Mouse (Mus musculus): ENCODE data around the gene Btg1. TPM values are rescaled to one million over a fixed set of nuclear protein-coding genes. Genes with fewer than 3 reads are reported as not detected.

Gene Btg1
- polyA plus RNA-seq (2015; fragmentation: Nextera tagmentation; extraction: Ambion mirVana) = 30.4 and 37.3 TPM in 2 replicates

GRCm38 (mm10) chr10:96616709-96617116 lies at the start of gene Btg1:
Gene Btg1, plus strand, starts transcription at chr10:96617006.
- ATAC-seq (peak; percentile 92), DNase-seq (peak; percentile 100)
- Histone ChIP-seq H3K27me3 (ENCODE audit: insufficient read depth, low read length) (no peaks in the 10 kb centered on the region), H3K4me1 (ENCODE audit: insufficient read depth) (peaks cover 8% of the 10 kb centered on the region; the same call in 1 of the 2 replicates), H3K36me3 (replicated peaks; ENCODE audit: insufficient read depth, low read length) (peaks cover 18% of the 10 kb centered on the region), H3K4me2 (ENCODE audit: low read depth, low read length) (peak within 1 kb of the TSS; percentile 77), H3K9ac (replicated peaks) (peak within 1 kb of the TSS; percentile 99), H3K27ac (ENCODE audit: low read depth) (peak within 1 kb of the TSS; percentile 96), H3K4me3 (ENCODE audit: low read depth, low read length) (peak within 1 kb of the TSS; percentile 92), H3K9me3 (ENCODE audit: low read length) (no peaks in the 10 kb centered on the region)
- no peak for TF ChIP-seq EP300 (IDR thresholded peaks at IDR 0.05; ENCODE audit: low read depth)
- peak; percentile 66 for TF ChIP-seq CTCF (IDR thresholded peaks at IDR 0.05; ENCODE audit: low read depth)
- under 1% methylated on average over 37 of the region's 37 CpGs for WGBS (ENCODE audit: insufficient replicate concordance)

DNA sequence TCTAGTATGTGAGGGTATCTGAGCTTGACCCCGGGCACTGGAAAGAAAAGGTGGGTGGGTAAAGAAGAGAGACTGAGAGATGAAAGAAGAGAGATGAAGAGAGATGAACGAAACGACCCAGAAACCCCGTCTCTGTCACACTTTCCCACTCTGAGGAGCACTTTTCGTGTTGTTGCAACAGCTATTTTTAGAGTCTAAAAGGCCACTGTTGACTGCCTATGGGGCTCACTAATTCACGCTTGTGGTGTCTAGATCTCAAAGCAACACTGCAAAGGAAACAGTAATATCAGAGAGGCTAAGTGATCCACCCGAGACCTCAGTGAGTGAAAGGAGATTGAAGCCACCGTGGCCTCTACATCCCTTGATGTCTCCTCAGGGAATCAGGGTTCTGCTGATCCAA lies 47.3 kb upstream of the Btg1 start:
- Histone ChIP-seq H3K4me1 (ENCODE audit: insufficient read depth) (no peaks in the 10 kb centered on the region), H3K36me3 (replicated peaks; ENCODE audit: insufficient read depth, low read length) (no peaks in the 10 kb centered on the region), H3K4me2 (ENCODE audit: low read depth, low read length) (no peak overlapping the region), H3K27ac (ENCODE audit: low read depth) (no peak overlapping the region), H3K9me3 (ENCODE audit: low read length) (no peaks in the 10 kb centered on the region), H3K4me3 (ENCODE audit: low read depth, low read length) (no peak overlapping the region), H3K9ac (replicated peaks) (no peak overlapping the region), H3K27me3 (ENCODE audit: insufficient read depth, low read length) (no peaks in the 10 kb centered on the region)
- DNase-seq = no peak
- TF ChIP-seq CTCF (IDR thresholded peaks at IDR 0.05; ENCODE audit: low read depth) = no peak
- no peak for TF ChIP-seq EP300 (IDR thresholded peaks at IDR 0.05; ENCODE audit: low read depth)
- ATAC-seq = no peak
- 70% methylated on average over 8 of the region's 8 CpGs for WGBS (ENCODE audit: insufficient replicate concordance)

GRCm38 (mm10) chr10:96571176-96571575 lies 45.6 kb upstream of the Btg1 start:
- H3K36me3 ChIP-seq (replicated peaks; ENCODE audit: insufficient read depth, low read length) = no peaks in the 10 kb centered on the region
- H3K4me2 ChIP-seq (ENCODE audit: low read depth, low read length) = no peak overlapping the region
- TF ChIP-seq EP300 (IDR thresholded peaks at IDR 0.05; ENCODE audit: low read depth) (no peak), CTCF (IDR thresholded peaks at IDR 0.05; ENCODE audit: low read depth) (no peak)
- H3K27me3 ChIP-seq (ENCODE audit: insufficient read depth, low read length) = no peaks in the 10 kb centered on the region
- H3K9ac ChIP-seq (replicated peaks) = no peak overlapping the region
- 57% methylated on average over 4 of the region's 4 CpGs for WGBS (ENCODE audit: insufficient replicate concordance)
- H3K27ac ChIP-seq (ENCODE audit: low read depth) = no peak overlapping the region
- no peaks in the 10 kb centered on the region for H3K4me1 ChIP-seq (ENCODE audit: insufficient read depth)
- no peak overlapping the region for H3K4me3 ChIP-seq (ENCODE audit: low read depth, low read length)
- DNase-seq = no peak
- no peak for ATAC-seq
- H3K9me3 ChIP-seq (ENCODE audit: low read length) = no peaks in the 10 kb centered on the region

DNA sequence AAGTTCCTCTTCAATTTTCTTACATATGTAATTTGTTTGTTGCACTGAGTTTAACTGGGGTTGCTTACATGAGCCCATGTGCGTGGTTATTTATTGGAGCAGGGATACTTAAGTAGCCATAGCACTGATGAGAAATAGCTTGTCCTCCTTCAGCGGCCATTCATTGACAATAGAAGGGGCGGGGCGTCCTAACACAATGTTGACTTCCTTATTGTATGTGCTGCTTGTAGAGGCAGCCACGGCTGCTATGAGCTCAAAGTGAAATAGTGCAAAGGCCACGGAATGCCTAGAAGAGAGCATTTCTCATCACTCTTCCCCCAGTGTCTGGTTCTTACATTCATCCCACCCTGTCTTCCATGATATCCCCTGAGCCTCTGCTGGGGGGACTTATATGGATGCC lies 42.0 kb upstream of the Btg1 start:
- no peak for ATAC-seq
- TF ChIP-seq CTCF (IDR thresholded peaks at IDR 0.05; ENCODE audit: low read depth) = no peak
- TF ChIP-seq EP300 (IDR thresholded peaks at IDR 0.05; ENCODE audit: low read depth) = no peak
- 65% methylated on average over 6 of the region's 6 CpGs for WGBS (ENCODE audit: insufficient replicate concordance)
- no peak overlapping the region for H3K4me2 ChIP-seq (ENCODE audit: low read depth, low read length)
- H3K27ac ChIP-seq (ENCODE audit: low read depth) = no peak overlapping the region
- no peak for DNase-seq
- H3K36me3 ChIP-seq (replicated peaks; ENCODE audit: insufficient read depth, low read length) = no peaks in the 10 kb centered on the region
- no peaks in the 10 kb centered on the region for H3K9me3 ChIP-seq (ENCODE audit: low read length)
- H3K27me3 ChIP-seq (ENCODE audit: insufficient read depth, low read length) = no peaks in the 10 kb centered on the region
- no peaks in the 10 kb centered on the region for H3K4me1 ChIP-seq (ENCODE audit: insufficient read depth)
- no peak overlapping the region for H3K4me3 ChIP-seq (ENCODE audit: low read depth, low read length)
- H3K9ac ChIP-seq (replicated peaks) = no peak overlapping the region

GRCm38 (mm10) chr10:96575338-96575737 lies 41.5 kb upstream of the Btg1 start:
- Histone ChIP-seq H3K36me3 (replicated peaks; ENCODE audit: insufficient read depth, low read length) (no peaks in the 10 kb centered on the region), H3K4me2 (ENCODE audit: low read depth, low read length) (no peak overlapping the region), H3K9me3 (ENCODE audit: low read length) (no peaks in the 10 kb centered on the region), H3K27ac (ENCODE audit: low read depth) (no peak overlapping the region), H3K27me3 (ENCODE audit: insufficient read depth, low read length) (no peaks in the 10 kb centered on the region), H3K4me3 (ENCODE audit: low read depth, low read length) (no peak overlapping the region), H3K9ac (replicated peaks) (no peak overlapping the region), H3K4me1 (ENCODE audit: insufficient read depth) (no peaks in the 10 kb centered on the region)
- no peak for TF ChIP-seq CTCF (IDR thresholded peaks at IDR 0.05; ENCODE audit: low read depth)
- 71% methylated on average over 5 of the region's 5 CpGs for WGBS (ENCODE audit: insufficient replicate concordance)
- no peak for ATAC-seq
- no peak for DNase-seq

DNA sequence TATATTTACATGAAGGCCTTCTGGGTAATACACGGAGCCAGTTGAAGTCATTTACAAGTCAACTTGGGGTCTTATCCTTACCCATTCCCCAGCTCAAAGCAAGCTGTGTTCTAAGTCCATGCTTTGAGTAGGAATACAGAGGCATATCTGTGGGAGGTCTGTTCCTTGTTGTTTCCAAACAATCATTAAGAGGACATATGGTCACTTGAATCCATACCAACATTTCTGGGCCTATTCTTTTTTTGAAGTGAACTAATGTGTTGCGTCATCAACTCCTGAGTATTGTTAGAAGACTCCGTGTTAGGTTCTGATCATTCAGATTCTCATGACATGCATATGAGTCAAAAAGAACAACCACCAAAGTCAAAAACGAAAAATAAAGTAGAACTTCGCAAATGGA lies 37.9 kb upstream of the Btg1 start:
- H3K4me1 ChIP-seq (ENCODE audit: insufficient read depth) = no peaks in the 10 kb centered on the region
- no peaks in the 10 kb centered on the region for H3K9me3 ChIP-seq (ENCODE audit: low read length)
- H3K4me2 ChIP-seq (ENCODE audit: low read depth, low read length) = no peak overlapping the region
- no peaks in the 10 kb centered on the region for H3K27me3 ChIP-seq (ENCODE audit: insufficient read depth, low read length)
- DNase-seq (no peak), ATAC-seq (no peak)
- TF ChIP-seq CTCF (IDR thresholded peaks at IDR 0.05; ENCODE audit: low read depth) = no peak
- no peak for TF ChIP-seq EP300 (IDR thresholded peaks at IDR 0.05; ENCODE audit: low read depth)
- no peak overlapping the region for H3K4me3 ChIP-seq (ENCODE audit: low read depth, low read length)
- H3K27ac ChIP-seq (ENCODE audit: low read depth) = no peak overlapping the region
- H3K36me3 ChIP-seq (replicated peaks; ENCODE audit: insufficient read depth, low read length) = no peaks in the 10 kb centered on the region
- 75% methylated on average over 5 of the region's 5 CpGs for WGBS (ENCODE audit: insufficient replicate concordance)
- no peak overlapping the region for H3K9ac ChIP-seq (replicated peaks)

- Histone ChIP-seq H3K36me3 (replicated peaks; ENCODE audit: insufficient read depth, low read length) (no peaks in the 10 kb centered on the region), H3K4me2 (ENCODE audit: low read depth, low read length) (no peak overlapping the region), H3K9me3 (ENCODE audit: low read length) (no peaks in the 10 kb centered on the region), H3K4me1 (ENCODE audit: insufficient read depth) (no peaks in the 10 kb centered on the region), H3K27me3 (ENCODE audit: insufficient read depth, low read length) (no peaks in the 10 kb centered on the region), H3K27ac (ENCODE audit: low read depth) (no peak overlapping the region), H3K4me3 (ENCODE audit: low read depth, low read length) (no peak overlapping the region), H3K9ac (replicated peaks) (no peak overlapping the region)
- 60% methylated on average over 4 of the region's 4 CpGs for WGBS (ENCODE audit: insufficient replicate concordance)
- TF ChIP-seq CTCF (IDR thresholded peaks at IDR 0.05; ENCODE audit: low read depth) = no peak
- no peak for TF ChIP-seq EP300 (IDR thresholded peaks at IDR 0.05; ENCODE audit: low read depth)
- ATAC-seq (no peak), DNase-seq (no peak)
Observed at GRCm38 (mm10) chr10:96579436-96579835, 37.4 kb upstream of the Btg1 start.

Data from liver, postnatal 0 days (tissue).